Mouse (Mus musculus) bone marrow, adult 2 months (tissue): ENCODE measurements around the gene Tmem231.

Experiments
- CTCF ChIP-seq: fragments of 200-500 bp; IDR thresholded peaks from 2 replicates; pipeline ENCODE4 v1.5.1; 2011; ENCODE audit warnings: low read length, control low read depth; ENCODE audit not compliant: control insufficient read depth, insufficient read depth
- POLR2A ChIP-seq: fragments of 200-500 bp; IDR thresholded peaks from 2 replicates; pipeline ENCODE4 v1.6.1; 2011; ENCODE audit warnings: low read depth, mild to moderate bottlenecking, control low read depth, low read length, borderline replicate concordance; ENCODE audit not compliant: control insufficient read depth

GRCm38 (mm10) chr8:111947144-111947543 lies 13.5 kb upstream of the Tmem231 start:
- TF ChIP-seq CTCF = no peak
- TF ChIP-seq POLR2A = no peak
